Mouse (Mus musculus) layer of hippocampus, postnatal 10 days (tissue): Measurements from ENCODE around the gene Mmp8. TPM values are rescaled to one million over a fixed set of nuclear protein-coding genes. Genes with fewer than 3 reads are reported as not detected.
A peak's percentile ranks its signal among the peaks of the same experiment; 100 is the strongest.

ENCODE experiments used
- DNase-seq, 2 experiments: peaks; one replicate each; pipeline ENCODE4 v3.0.0; 2021; ENCODE audit warnings: low spot score in 2 of 2
- total RNA-seq, 2 experiments: library from RNA; stranded (reverse); gene quantifications; 2 replicates each; pipeline ENCODE4 v1.2.3; 2021

The Mmp8 gene
- total RNA-seq, 2 experiments from 2014 or later: not detected

- no peak for DNase-seq
These were observed 35.1 kb downstream of the Mmp8 start for GRCm38 (mm10) chr9:7593272-7593812.

DNA sequence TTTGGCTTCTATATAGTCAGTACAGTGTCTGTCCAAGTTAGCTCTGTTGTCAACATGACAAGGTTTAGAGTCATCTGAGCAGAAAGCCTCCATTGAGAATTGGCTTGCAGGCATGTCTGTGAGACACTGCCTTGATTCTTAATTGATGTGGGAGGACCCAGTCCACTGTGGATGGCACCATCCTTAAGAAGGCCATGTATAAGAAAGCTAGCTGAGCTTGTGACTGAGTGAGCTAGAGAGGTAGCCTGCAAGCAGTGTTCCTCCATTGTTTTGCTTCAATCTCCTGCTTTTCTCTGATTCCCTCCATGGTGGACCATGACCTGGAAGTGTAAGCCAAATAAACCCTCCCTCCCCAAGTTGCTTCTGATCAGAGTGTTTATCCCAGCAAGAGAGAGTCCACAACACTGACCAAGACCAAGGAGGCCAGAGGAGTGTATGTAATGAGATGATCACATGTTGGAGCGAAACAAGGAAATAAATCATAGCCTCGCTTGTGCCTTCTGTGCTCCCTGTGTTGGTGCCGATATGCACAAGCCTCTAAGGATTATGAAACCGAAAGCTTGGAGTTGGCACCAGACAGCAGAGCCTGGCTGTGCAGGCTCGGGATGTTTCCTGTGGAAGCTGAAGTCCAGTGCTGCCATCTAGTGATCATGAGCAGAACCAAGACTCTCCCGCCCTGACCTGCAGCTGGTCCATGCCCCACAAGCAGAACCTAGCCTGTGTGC is 36.7 kb downstream of the Mmp8 start:
- DNase-seq: peak; percentile 75 to 83

DNA sequence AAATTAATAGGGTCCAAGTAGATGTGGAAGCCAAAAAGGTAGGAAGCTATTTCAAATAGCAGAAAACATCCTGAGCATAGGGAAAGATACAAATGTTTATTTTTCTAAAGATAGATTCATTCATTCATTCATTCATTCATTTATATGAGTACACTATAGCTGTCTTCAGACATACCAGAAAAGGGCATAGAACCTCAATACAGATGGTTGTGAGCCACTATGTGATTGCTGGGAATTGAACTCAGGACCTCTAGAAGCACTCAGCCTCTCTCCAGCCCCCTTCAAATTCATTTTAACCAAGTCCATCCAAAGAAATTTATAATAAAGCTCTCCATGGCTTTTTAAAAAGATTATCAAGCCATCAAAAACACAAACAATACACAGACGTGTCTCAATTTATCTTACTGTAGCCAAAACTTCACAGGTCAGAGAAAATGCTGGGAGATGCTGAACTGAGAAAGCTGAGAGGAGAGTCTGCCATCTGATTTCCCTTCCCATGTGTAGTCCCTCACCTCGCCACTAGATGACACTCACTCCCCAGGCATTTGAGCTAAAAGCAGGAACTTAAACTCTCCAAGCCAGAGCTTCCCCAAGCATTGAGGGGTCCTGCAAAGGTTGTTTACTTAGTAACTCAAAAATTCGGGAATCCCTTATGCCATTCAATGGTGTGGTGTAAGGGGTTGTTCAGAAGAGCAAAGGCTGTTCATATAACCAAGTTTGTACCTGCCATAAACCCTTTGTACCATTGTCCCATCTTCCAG is 44.9 kb downstream of the Mmp8 start:
- peak; percentile 85 to 86 for DNase-seq

GRCm38 (mm10) chr9:7604005-7604404 is 45.7 kb downstream of the Mmp8 start:
- no peak for DNase-seq

DNA sequence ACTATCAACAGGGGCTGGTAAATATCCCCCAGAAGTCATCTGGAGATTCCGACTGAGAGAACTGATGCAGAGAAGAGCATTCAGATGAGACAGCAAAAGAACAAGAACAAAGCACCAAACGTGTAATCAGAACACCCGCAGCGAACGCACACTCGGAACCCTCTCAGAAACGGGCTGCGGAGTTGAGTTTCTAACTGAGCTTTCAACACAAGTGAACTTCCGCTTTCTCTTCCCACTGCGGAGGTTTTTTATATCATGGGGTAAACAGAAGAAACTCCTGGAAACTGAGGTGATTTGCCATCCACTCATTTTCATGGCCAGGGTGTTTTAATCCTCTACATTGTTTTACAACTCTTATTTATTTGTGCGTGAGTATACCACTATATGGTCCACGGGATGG is 47.4 kb downstream of the Mmp8 start:
- DNase-seq: no peak

Other genes starting within 250 kb of the Mmp8 start
- gene Mmp12, start 214.1 kb upstream of the Mmp8 start, total RNA-seq: not detected
- gene Mmp1b, start 170.4 kb upstream of the Mmp8 start, total RNA-seq: not detected
- not detected for gene Mmp3, start 112.6 kb upstream of the Mmp8 start, total RNA-seq
- not detected for gene Mmp10, start 56.1 kb upstream of the Mmp8 start, total RNA-seq
- not detected for gene Mmp27, start 12.9 kb downstream of the Mmp8 start, total RNA-seq
- gene Mmp20, start 69.8 kb downstream of the Mmp8 start, total RNA-seq: not detected
- not detected for gene Mmp7, start 133.6 kb downstream of the Mmp8 start, total RNA-seq
- 10 to 100 TPM; 10.5 to 10.7 TPM for gene Tmem123, start 205.6 kb downstream of the Mmp8 start, total RNA-seq